Mouse (Mus musculus): Measurements from ENCODE around the gene Stk10. TPM values are rescaled to one million over a fixed set of nuclear protein-coding genes. Genes with fewer than 3 reads are reported as not detected.

Gene Stk10
- polyA plus RNA-seq, 1 experiment from 2014 or later = 1.7 TPM

GRCm38 (mm10) chr11:32650893-32651590 is 117.9 kb downstream of the Stk10 start:
- no peak overlapping the region for H3K9ac ChIP-seq (ENCODE audit: low read depth, low read length)
- H3K9me3 ChIP-seq (replicated peaks; ENCODE audit: control insufficient read depth, low read length, poor library complexity, severe bottlenecking) = no peaks in the 10 kb centered on the region
- H3K36me3 ChIP-seq (ENCODE audit: control insufficient read depth, insufficient read depth, low read length) = no peaks in the 10 kb centered on the region
- H3K4me2 ChIP-seq (ENCODE audit: low read length) = no peak overlapping the region
- 92% methylated on average over 7 of the region's 7 CpGs for WGBS
- H3K27me3 ChIP-seq (ENCODE audit: control insufficient read depth, insufficient read depth, low read depth, low read length) = no peaks in the 10 kb centered on the region
- no peak overlapping the region for H3K27ac ChIP-seq (ENCODE audit: low read length)
- peaks cover 3% of the 10 kb centered on the region; the same call in 1 of the 2 replicates for H3K4me1 ChIP-seq (ENCODE audit: control insufficient read depth, insufficient read depth, low read length)
- H3K4me3 ChIP-seq (ENCODE audit: low read depth, low read length) = no peak overlapping the region
- ATAC-seq = no peak

DNA sequence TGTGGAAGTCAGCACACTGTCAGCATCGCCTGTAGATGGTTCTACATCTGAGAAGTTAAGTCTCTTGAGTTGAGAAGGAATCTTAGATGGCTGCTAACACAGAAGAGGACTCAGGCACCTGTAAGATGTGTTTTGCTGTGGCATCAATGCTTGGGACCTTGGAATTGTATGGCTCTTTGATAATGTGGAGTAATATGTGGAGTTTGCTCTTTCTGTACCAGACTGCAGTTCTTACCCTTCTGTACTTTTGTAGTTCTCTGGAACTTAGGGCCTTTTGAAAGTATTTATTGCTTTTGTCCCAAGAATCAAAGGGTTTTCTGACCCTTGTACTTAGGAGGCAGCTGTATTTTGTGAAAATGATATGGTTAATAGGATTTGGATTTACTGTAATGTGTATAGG is 118.6 kb downstream of the Stk10 start:
- H3K4me3 ChIP-seq (ENCODE audit: low read depth, low read length) = no peak overlapping the region
- H3K27me3 ChIP-seq (ENCODE audit: control insufficient read depth, insufficient read depth, low read depth, low read length) = no peaks in the 10 kb centered on the region
- 86% methylated on average over 1 of the region's 1 CpGs for WGBS
- H3K9ac ChIP-seq (ENCODE audit: low read depth, low read length) = no peak overlapping the region
- peaks cover 3% of the 10 kb centered on the region for H3K4me1 ChIP-seq (ENCODE audit: control insufficient read depth, insufficient read depth, low read length)
- H3K9me3 ChIP-seq (replicated peaks; ENCODE audit: control insufficient read depth, low read length, poor library complexity, severe bottlenecking) = no peaks in the 10 kb centered on the region
- ATAC-seq = no peak
- no peaks in the 10 kb centered on the region for H3K36me3 ChIP-seq (ENCODE audit: control insufficient read depth, insufficient read depth, low read length)
- no peak overlapping the region for H3K4me2 ChIP-seq (ENCODE audit: low read length)
- no peak overlapping the region for H3K27ac ChIP-seq (ENCODE audit: low read length)

DNA sequence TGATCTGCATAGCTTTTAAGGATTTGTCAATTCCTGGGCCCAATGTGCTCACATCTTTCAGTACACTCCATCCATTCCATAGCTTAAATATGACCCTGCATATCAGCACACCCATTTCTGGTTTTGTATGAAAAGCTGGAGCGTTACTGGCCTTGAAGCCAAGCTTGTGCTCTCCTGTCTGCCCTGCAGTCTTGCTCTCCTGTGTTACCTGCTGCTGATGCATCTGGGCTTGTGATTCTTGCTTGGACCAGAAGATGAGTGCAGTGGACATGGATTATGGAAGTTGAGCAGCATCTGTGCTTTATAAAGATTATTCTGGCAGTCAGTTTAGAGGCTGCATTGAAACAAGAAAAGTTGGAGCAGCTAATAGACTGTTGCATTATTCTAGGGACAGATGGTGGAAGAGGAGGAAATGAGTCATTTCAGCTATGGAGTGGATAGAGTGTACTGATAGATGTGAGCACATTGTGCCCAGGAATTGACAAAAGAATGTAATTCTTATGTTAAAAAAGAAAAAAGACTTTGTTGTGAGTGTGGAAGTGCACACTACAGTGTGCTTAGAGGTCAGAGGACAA is 129.1 kb downstream of the Stk10 start:
- no peak for ATAC-seq
- no peak overlapping the region for H3K9ac ChIP-seq (ENCODE audit: low read depth, low read length)
- H3K9me3 ChIP-seq (replicated peaks; ENCODE audit: control insufficient read depth, low read length, poor library complexity, severe bottlenecking) = no peaks in the 10 kb centered on the region
- 100% methylated on average over 1 of the region's 1 CpGs for WGBS
- H3K27me3 ChIP-seq (ENCODE audit: control insufficient read depth, insufficient read depth, low read depth, low read length) = no peaks in the 10 kb centered on the region
- no peak overlapping the region for H3K27ac ChIP-seq (ENCODE audit: low read length)
- H3K4me1 ChIP-seq (ENCODE audit: control insufficient read depth, insufficient read depth, low read length) = 0 out of 2 replicates have a peak, but pooled peaks cover 2% of the 10 kb centered on the region
- no peak overlapping the region for H3K4me2 ChIP-seq (ENCODE audit: low read length)
- H3K36me3 ChIP-seq (ENCODE audit: control insufficient read depth, insufficient read depth, low read length) = no peaks in the 10 kb centered on the region
- H3K4me3 ChIP-seq (ENCODE audit: low read depth, low read length) = no peak overlapping the region

GRCm38 (mm10) chr11:32665639-32666038 is 132.5 kb downstream of the Stk10 start:
- no peak for ATAC-seq
- Histone ChIP-seq H3K9ac (ENCODE audit: low read depth, low read length) (no peak overlapping the region), H3K9me3 (replicated peaks; ENCODE audit: control insufficient read depth, low read length, poor library complexity, severe bottlenecking) (no peaks in the 10 kb centered on the region), H3K27me3 (ENCODE audit: control insufficient read depth, insufficient read depth, low read depth, low read length) (no peaks in the 10 kb centered on the region), H3K4me2 (ENCODE audit: low read length) (no peak overlapping the region), H3K4me3 (ENCODE audit: low read depth, low read length) (no peak overlapping the region), H3K36me3 (ENCODE audit: control insufficient read depth, insufficient read depth, low read length) (no peaks in the 10 kb centered on the region), H3K4me1 (ENCODE audit: control insufficient read depth, insufficient read depth, low read length) (0 out of 2 replicates have a peak, but pooled peaks cover 2% of the 10 kb centered on the region), H3K27ac (ENCODE audit: low read length) (no peak overlapping the region)
- 94% methylated on average over 3 of the region's 3 CpGs for WGBS

GRCm38 (mm10) chr11:32666983-32667382 is 133.9 kb downstream of the Stk10 start:
- no peak overlapping the region for H3K4me2 ChIP-seq (ENCODE audit: low read length)
- H3K4me3 ChIP-seq (ENCODE audit: low read depth, low read length) = no peak overlapping the region
- no peak overlapping the region for H3K9ac ChIP-seq (ENCODE audit: low read depth, low read length)
- no peaks in the 10 kb centered on the region for H3K36me3 ChIP-seq (ENCODE audit: control insufficient read depth, insufficient read depth, low read length)
- H3K27ac ChIP-seq (ENCODE audit: low read length) = no peak overlapping the region
- no peaks in the 10 kb centered on the region for H3K27me3 ChIP-seq (ENCODE audit: control insufficient read depth, insufficient read depth, low read depth, low read length)
- no peaks in the 10 kb centered on the region for H3K9me3 ChIP-seq (replicated peaks; ENCODE audit: control insufficient read depth, low read length, poor library complexity, severe bottlenecking)
- H3K4me1 ChIP-seq (ENCODE audit: control insufficient read depth, insufficient read depth, low read length) = 0 out of 2 replicates have a peak, but pooled peaks cover 2% of the 10 kb centered on the region
- ATAC-seq = no peak

DNA sequence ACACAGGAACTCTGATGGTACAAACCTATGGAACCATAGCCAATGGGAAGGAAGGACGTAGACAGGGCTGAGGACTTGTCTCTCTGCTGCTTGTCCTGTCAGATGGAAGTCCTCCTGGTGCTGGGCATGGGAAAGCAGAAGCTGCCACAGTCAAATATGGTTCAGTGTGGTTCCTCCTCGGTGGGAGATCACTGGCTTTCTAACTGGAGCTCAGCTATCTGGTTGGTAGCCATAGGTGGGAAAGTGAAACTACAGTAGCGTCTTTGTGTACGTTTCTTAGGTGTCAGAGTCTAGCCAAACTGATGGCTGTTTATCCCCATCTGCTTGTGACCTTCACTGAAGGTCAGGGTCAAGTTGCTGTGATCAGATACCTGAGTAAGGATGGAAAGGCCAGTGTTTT is 138.4 kb downstream of the Stk10 start:
- Histone ChIP-seq H3K4me1 (ENCODE audit: control insufficient read depth, insufficient read depth, low read length) (peaks cover 2% of the 10 kb centered on the region; the same call in 1 of the 2 replicates), H3K27me3 (ENCODE audit: control insufficient read depth, insufficient read depth, low read depth, low read length) (no peaks in the 10 kb centered on the region), H3K27ac (ENCODE audit: low read length) (no peak overlapping the region), H3K4me3 (ENCODE audit: low read depth, low read length) (no peak overlapping the region), H3K4me2 (ENCODE audit: low read length) (no peak overlapping the region), H3K9ac (ENCODE audit: low read depth, low read length) (no peak overlapping the region), H3K9me3 (replicated peaks; ENCODE audit: control insufficient read depth, low read length, poor library complexity, severe bottlenecking) (no peaks in the 10 kb centered on the region), H3K36me3 (ENCODE audit: control insufficient read depth, insufficient read depth, low read length) (no peaks in the 10 kb centered on the region)
- 98% methylated on average over 4 of the region's 4 CpGs for WGBS
- ATAC-seq = no peak

Other genes starting within 250 kb of the Stk10 start
- gene Hba-a1, start 249.8 kb upstream of the Stk10 start, polyA plus RNA-seq (2015; fragmentation: Nextera tagmentation; extraction: Ambion mirVana) = 2,278 and 2,570 TPM in 2 replicates
- gene Hbq1b, start 246.3 kb upstream of the Stk10 start, polyA plus RNA-seq (2015; fragmentation: Nextera tagmentation; extraction: Ambion mirVana) = 1.1 and 1.5 TPM in 2 replicates
- 5,737 and 6,589 TPM in 2 replicates for gene Hba-a2, start 236.8 kb upstream of the Stk10 start, polyA plus RNA-seq (2015; fragmentation: Nextera tagmentation; extraction: Ambion mirVana)
- gene Hbq1a, start 233.2 kb upstream of the Stk10 start, polyA plus RNA-seq (2015; fragmentation: Nextera tagmentation; extraction: Ambion mirVana) = 1.7 and 2.0 TPM in 2 replicates
- 21.6 and 23.4 TPM in 2 replicates for gene Sh3pxd2b, start 185.5 kb upstream of the Stk10 start, polyA plus RNA-seq (2015; fragmentation: Nextera tagmentation; extraction: Ambion mirVana)
- 43.0 and 46.6 TPM in 2 replicates for gene Ubtd2, start 77.9 kb upstream of the Stk10 start, polyA plus RNA-seq (2015; fragmentation: Nextera tagmentation; extraction: Ambion mirVana)
- gene Efcab9, start 1.2 kb upstream of the Stk10 start, polyA plus RNA-seq (2015; fragmentation: Nextera tagmentation; extraction: Ambion mirVana) = not detected in 2 replicates
- 119 and 125 TPM in 2 replicates for gene Fbxw11, start 109.4 kb downstream of the Stk10 start, polyA plus RNA-seq (2015; fragmentation: Nextera tagmentation; extraction: Ambion mirVana)

Measured in midbrain, embryonic 16.5 days (tissue).